Mouse (Mus musculus) heart, embryonic 15.5 days (tissue): ENCODE results near the gene Tnks1bp1. TPM values are rescaled to one million over a fixed set of nuclear protein-coding genes. Genes with fewer than 3 reads are reported as not detected.

Source experiments
- ATAC-seq: fragments of 200-750 bp; cut with Nextera tagmentation; replicated peaks from 2 replicates; pipeline ENCODE4 v1.8.0; 2017; ENCODE audit warnings: low read depth, moderate TSS enrichment; ENCODE audit not compliant: insufficient number of reproducible peaks, insufficient read depth, low FRiP score
- H3K27ac ChIP-seq: fragments of 300-500 bp; sonication (generic); 2 replicates; pipeline ENCODE4 v1.5.1; 2015; ENCODE audit warnings: mild to moderate bottlenecking, inconsistent platforms
- H3K27me3 ChIP-seq: fragments of 300-500 bp; sonication (generic); 2 replicates; pipeline ENCODE4 v1.6.1; 2015; ENCODE audit warnings: inconsistent platforms
- H3K36me3 ChIP-seq: fragments of 300-500 bp; sonication (generic); 2 replicates; pipeline ENCODE4 v1.6.1; 2015; ENCODE audit warnings: mild to moderate bottlenecking, inconsistent platforms
- H3K4me1 ChIP-seq: fragments of 300-500 bp; sonication (generic); replicated peaks from 2 replicates; pipeline ENCODE4 v1.6.1; 2015; ENCODE audit warnings: inconsistent platforms
- H3K4me2 ChIP-seq: fragments of 300-500 bp; sonication (generic); 2 replicates; pipeline ENCODE4 v1.6.1; 2015; ENCODE audit warnings: inconsistent platforms, mild to moderate bottlenecking, moderate library complexity
- H3K4me3 ChIP-seq: fragments of 300-500 bp; sonication (generic); 2 replicates; pipeline ENCODE4 v1.5.1; 2015; ENCODE audit warnings: mild to moderate bottlenecking, inconsistent platforms
- H3K9ac ChIP-seq: fragments of 300-500 bp; sonication (generic); 2 replicates; pipeline ENCODE4 v1.6.1; 2015; ENCODE audit warnings: mild to moderate bottlenecking, inconsistent platforms
- H3K9me3 ChIP-seq: fragments of 300-500 bp; sonication (generic); replicated peaks from 2 replicates; pipeline ENCODE4 v1.6.1; 2016; ENCODE audit warnings: inconsistent platforms
- WGBS: fragments of 180-500 bp; shearing (Covaris S2); methylation state at CpG from one replicate; pipeline ENCODE4 v1.1.7; 2015; ENCODE audit warnings: mixed read lengths; 5-methylcytosine and 5-hydroxymethylcytosine counted together
- polyA plus RNA-seq: library from polyadenylated mRNA; unstranded; fragments of >200 nt; fragmentation: Nextera tagmentation; extraction: Ambion mirVana; gene quantifications from 2 replicates; pipeline ENCODE4 v1.2.1, GENCODE M21; 2015

Tnks1bp1 gene
- 23.9 and 31.7 TPM in 2 replicates for polyA plus RNA-seq

DNA sequence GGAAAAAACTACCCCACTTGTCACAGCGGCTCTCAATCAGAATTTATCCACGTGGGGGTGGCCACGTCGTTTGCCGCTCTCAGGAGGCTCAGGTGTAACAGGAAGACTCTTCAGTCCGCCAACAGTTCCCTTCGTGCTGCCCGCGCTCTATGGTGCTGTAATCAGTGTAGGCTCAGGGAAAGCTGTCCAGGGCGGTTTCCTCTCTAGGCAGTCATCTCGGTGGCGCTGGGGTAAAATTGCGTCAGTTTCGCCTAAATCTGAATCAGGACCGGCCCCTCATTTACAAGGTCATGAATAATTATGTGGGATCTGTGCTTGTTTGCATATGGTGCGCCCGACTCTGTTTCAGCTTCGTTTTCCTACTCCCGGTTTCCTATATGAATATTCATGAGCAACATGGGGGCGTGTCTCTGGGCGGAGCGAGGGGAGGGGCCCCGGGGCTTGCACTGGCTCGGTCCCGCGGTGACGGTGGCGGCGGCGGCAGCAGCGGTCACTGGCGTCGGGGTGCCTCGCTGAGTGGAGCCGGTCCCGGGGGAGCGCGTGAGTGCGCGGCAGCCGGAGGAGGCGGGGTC, at the start of gene Tnks1bp1:
Gene Tnks1bp1, plus strand, starts transcription at position 427 of the 572 bp plus-strand sequence.
- ATAC-seq: peak; percentile 87
- H3K4me3 ChIP-seq: peak within 1 kb of the TSS; percentile 92
- H3K36me3 ChIP-seq: peaks cover 41% of the 10 kb centered on the region
- peak within 1 kb of the TSS; percentile 95 for H3K27ac ChIP-seq
- no peaks in the 10 kb centered on the region for H3K27me3 ChIP-seq
- under 1% methylated on average over 42 of the region's 42 CpGs for WGBS
- H3K4me2 ChIP-seq: peak within 1 kb of the TSS; percentile 80
- H3K9ac ChIP-seq: peak within 1 kb of the TSS; percentile 79
- H3K4me1 ChIP-seq: peaks cover 44% of the 10 kb centered on the region
- no peaks in the 10 kb centered on the region for H3K9me3 ChIP-seq

DNA sequence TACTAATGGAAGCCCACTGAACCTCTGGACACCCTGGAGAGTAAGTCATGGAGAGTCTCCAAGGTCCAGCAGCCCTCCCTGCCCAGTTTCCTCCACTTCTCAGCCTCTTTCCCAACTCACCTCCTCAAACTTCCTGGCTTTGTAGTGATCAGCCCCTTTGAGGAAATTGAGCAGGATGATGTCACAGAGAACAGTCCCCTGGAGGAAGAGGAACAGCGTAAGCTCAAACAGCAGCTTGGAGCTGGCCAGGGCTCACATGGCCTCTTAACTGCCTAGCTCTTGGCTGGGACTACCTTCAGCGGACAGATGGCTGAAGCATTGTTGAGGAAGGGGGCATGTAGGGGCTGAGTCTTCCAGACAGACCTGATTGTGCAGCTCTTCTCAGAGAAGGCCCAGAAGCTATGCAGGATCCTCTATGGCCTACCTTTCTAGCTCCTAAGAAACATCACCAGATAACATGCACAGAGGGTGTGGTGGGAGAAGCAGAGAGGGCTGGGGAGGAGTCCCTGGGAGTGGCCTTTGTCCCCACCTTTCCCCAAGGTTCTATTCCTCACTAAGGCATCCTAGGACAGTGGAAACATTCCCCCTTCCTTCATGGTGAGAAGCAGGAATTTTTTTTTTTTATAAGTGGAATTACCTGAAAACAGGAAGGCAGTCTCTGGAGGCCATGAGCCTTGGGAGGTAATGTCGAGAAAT, 48.2 kb upstream of the Tnks1bp1 start:
- no peak for ATAC-seq
- Histone ChIP-seq H3K9me3 (no peaks in the 10 kb centered on the region), H3K4me2 (no peak overlapping the region), H3K27ac (peak overlapping the region; percentile 62; the same call in 1 of the 2 replicates), H3K4me3 (no peak overlapping the region), H3K36me3 (no peaks in the 10 kb centered on the region), H3K9ac (no peak overlapping the region), H3K4me1 (peaks cover 12% of the 10 kb centered on the region; the same call in 1 of the 2 replicates), H3K27me3 (no peaks in the 10 kb centered on the region)
- WGBS: 59% methylated on average over 3 of the region's 3 CpGs

- Histone ChIP-seq H3K4me3 (no peak overlapping the region), H3K9me3 (no peaks in the 10 kb centered on the region), H3K4me2 (no peak overlapping the region)
These were observed 46.3 kb upstream of the Tnks1bp1 start for GRCm38 (mm10) chr2:85001497-85001896.

DNA sequence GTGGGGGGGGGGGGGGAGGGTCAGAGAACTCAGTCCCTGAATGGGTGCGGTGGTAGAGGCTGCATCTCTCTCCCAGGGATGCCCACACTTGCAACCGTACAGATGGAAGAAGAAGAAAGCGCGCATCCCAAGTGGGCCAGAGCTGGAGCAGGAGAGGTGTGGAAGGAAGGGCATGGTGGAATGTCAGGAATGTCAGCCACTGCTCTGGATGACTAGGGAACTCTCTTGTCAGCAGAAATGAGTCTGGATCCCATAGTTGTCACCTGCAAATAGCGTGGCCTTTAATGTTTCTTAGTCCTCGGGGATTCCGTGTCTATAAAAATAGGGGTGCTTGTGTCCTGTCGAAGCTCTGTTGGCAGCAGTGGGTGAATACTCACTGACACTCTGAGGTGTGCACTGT, 45.2 kb upstream of the Tnks1bp1 start:
- Histone ChIP-seq H3K36me3 (no peaks in the 10 kb centered on the region), H3K27ac (no peak overlapping the region), H3K4me1 (peaks cover 12% of the 10 kb centered on the region; the same call in 1 of the 2 replicates), H3K9me3 (no peaks in the 10 kb centered on the region), H3K27me3 (no peaks in the 10 kb centered on the region), H3K4me2 (no peak overlapping the region), H3K4me3 (no peak overlapping the region), H3K9ac (no peak overlapping the region)
- 29% methylated on average over 8 of the region's 8 CpGs for WGBS
- ATAC-seq: no peak

More at GRCm38 (mm10) chr2:85001497-85001896, 46.3 kb upstream of the Tnks1bp1 start:
- Histone ChIP-seq H3K27me3 (no peaks in the 10 kb centered on the region), H3K9ac (no peak overlapping the region), H3K36me3 (no peaks in the 10 kb centered on the region), H3K27ac (peak overlapping the region; percentile 39), H3K4me1 (peaks cover 12% of the 10 kb centered on the region; the same call in 1 of the 2 replicates)
- WGBS: 77% methylated on average over 13 of the region's 13 CpGs
- 0 out of 2 replicates have a peak, but pooled peaks have one; percentile 14 for ATAC-seq

GRCm38 (mm10) chr2:85004341-85004740, 43.5 kb upstream of the Tnks1bp1 start:
- no peak for ATAC-seq
- Histone ChIP-seq H3K4me2 (no peak overlapping the region), H3K9me3 (no peaks in the 10 kb centered on the region), H3K4me1 (peaks cover 12% of the 10 kb centered on the region; the same call in 1 of the 2 replicates), H3K27ac (no peak overlapping the region), H3K4me3 (no peak overlapping the region), H3K36me3 (no peaks in the 10 kb centered on the region), H3K9ac (no peak overlapping the region), H3K27me3 (no peaks in the 10 kb centered on the region)
- 76% methylated on average over 4 of the region's 4 CpGs for WGBS

DNA sequence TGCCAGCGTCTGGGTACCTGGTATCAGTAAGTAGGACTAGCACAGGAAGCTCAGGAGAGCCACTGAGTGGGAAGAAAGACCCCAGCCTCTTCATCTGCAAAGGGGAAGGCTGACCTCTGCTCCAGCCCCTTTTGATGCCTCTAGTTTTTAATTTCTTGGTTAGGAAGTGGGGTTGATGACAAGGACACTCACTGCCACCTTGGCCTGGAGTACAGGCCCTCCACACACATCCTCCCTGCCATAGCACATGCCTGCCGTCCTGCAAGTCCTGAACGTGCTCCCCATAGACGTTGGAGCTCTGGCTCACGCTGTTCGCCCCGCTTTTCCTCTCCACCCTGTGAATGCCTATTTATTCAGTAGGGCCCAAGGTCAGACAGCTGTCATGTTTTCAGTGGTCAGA, 41.2 kb upstream of the Tnks1bp1 start:
- H3K36me3 ChIP-seq: no peaks in the 10 kb centered on the region
- no peak overlapping the region for H3K4me3 ChIP-seq
- 62% methylated on average over 7 of the region's 7 CpGs for WGBS
- H3K9me3 ChIP-seq: no peaks in the 10 kb centered on the region
- H3K4me1 ChIP-seq: peaks cover 21% of the 10 kb centered on the region
- H3K27me3 ChIP-seq: no peaks in the 10 kb centered on the region
- ATAC-seq: no peak
- no peak overlapping the region for H3K4me2 ChIP-seq
- H3K27ac ChIP-seq: no peak overlapping the region
- H3K9ac ChIP-seq: no peak overlapping the region

DNA sequence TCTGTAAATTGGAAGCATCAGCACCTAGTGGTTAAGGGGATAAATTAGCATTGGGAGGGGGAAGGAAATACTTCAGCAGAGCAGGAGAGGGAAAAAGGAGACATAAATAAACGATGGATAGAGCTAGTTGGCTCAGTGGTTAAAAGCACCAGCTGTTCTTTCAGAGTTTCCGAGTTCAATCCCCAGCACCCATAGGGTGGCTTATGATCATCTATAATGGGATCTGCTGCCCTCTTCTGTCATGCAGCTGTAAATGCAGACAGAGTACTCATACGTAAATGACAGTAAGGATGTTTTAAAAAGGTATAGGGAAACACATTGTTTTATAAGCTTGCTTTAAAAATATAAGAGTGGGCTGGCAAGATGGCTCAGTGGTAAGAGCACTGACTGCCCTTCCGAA, 40.1 kb upstream of the Tnks1bp1 start:
- Histone ChIP-seq H3K27ac (no peak overlapping the region), H3K4me2 (no peak overlapping the region), H3K4me3 (no peak overlapping the region), H3K27me3 (no peaks in the 10 kb centered on the region), H3K36me3 (no peaks in the 10 kb centered on the region), H3K9me3 (no peaks in the 10 kb centered on the region), H3K9ac (no peak overlapping the region), H3K4me1 (peaks cover 27% of the 10 kb centered on the region)
- no peak for ATAC-seq
- WGBS: 31% methylated on average over 4 of the region's 4 CpGs

DNA sequence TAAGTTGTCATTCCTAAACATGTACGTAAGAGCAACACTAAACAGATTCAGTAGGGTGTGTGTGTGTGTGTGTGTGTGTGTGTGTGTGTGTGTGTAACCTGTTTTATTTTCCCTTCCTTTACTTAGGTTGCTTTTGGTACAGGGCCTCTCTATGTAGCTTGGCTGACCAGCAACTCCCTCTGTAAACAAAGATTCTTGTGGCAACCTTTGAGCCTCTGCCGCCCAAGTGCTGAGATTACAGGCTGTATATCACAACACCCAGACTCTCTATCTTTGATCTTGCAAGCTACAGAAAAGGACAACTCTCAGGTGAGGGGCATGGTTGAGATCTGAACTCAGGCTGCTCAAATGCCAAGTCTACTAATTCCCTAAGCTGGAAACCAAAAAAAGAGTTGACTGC, 38.6 kb upstream of the Tnks1bp1 start:
- no peak overlapping the region for H3K4me2 ChIP-seq
- no peaks in the 10 kb centered on the region for H3K36me3 ChIP-seq
- no peaks in the 10 kb centered on the region for H3K27me3 ChIP-seq
- ATAC-seq: no peak
- H3K4me3 ChIP-seq: no peak overlapping the region
- 70% methylated on average over 2 of the region's 2 CpGs for WGBS
- H3K27ac ChIP-seq: no peak overlapping the region
- peaks cover 22% of the 10 kb centered on the region for H3K4me1 ChIP-seq
- H3K9me3 ChIP-seq: no peaks in the 10 kb centered on the region
- H3K9ac ChIP-seq: no peak overlapping the region

GRCm38 (mm10) chr2:85011906-85012604, 35.8 kb upstream of the Tnks1bp1 start:
- Histone ChIP-seq H3K9me3 (no peaks in the 10 kb centered on the region), H3K9ac (no peak overlapping the region), H3K27ac (peak overlapping the region; percentile 10; the same call in 1 of the 2 replicates), H3K27me3 (no peaks in the 10 kb centered on the region), H3K4me1 (peaks cover 27% of the 10 kb centered on the region), H3K36me3 (no peaks in the 10 kb centered on the region), H3K4me3 (no peak overlapping the region), H3K4me2 (no peak overlapping the region)
- WGBS: 38% methylated on average over 9 of the region's 9 CpGs
- no peak for ATAC-seq

DNA sequence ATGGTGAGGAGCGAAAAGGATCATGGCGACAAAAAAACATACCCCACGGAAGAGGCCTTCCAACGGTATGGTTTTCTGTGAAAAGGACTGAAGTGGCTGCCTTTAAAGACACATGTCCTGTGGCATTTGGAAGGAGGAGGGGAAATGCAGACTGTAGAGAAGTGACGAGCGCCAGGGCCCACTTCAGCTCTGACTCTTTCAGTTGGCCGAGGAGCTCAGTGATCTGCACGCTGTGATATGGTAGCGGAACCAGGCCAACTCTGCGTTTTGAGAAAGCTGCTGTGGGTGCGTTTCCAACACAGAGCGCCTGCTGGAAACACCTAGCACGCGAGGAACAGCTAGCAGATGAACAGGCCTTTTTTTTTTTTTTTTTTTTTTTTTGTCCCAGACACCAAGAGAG, 35.1 kb upstream of the Tnks1bp1 start:
- Histone ChIP-seq H3K27ac (peak overlapping the region; percentile 10; the same call in 1 of the 2 replicates), H3K9ac (no peak overlapping the region), H3K9me3 (no peaks in the 10 kb centered on the region), H3K36me3 (no peaks in the 10 kb centered on the region), H3K4me1 (peaks cover 27% of the 10 kb centered on the region), H3K4me3 (no peak overlapping the region), H3K27me3 (no peaks in the 10 kb centered on the region), H3K4me2 (no peak overlapping the region)
- no peak for ATAC-seq
- 51% methylated on average over 14 of the region's 14 CpGs for WGBS

- no peak for ATAC-seq
- no peaks in the 10 kb centered on the region for H3K27me3 ChIP-seq
- no peak overlapping the region for H3K9ac ChIP-seq
- H3K4me2 ChIP-seq: no peak overlapping the region
- peaks cover 27% of the 10 kb centered on the region for H3K4me1 ChIP-seq
- H3K9me3 ChIP-seq: no peaks in the 10 kb centered on the region
- H3K36me3 ChIP-seq: no peaks in the 10 kb centered on the region
- H3K27ac ChIP-seq: no peak overlapping the region
- WGBS: 80% methylated on average over 5 of the region's 5 CpGs
- H3K4me3 ChIP-seq: no peak overlapping the region
These were observed 33.8 kb upstream of the Tnks1bp1 start for GRCm38 (mm10) chr2:85013826-85014587.
